19 mouse cellular contexts compared by ENCODE assay signal in genomic region chrX:161733581-161734309, GRCm38 (mm10). TPM values are rescaled to one million over a fixed set of nuclear protein-coding genes. Genes with fewer than 3 reads are reported as not detected.
DNase-seq lines count a peak whose midpoint lies in the region; ATAC-seq and TF ChIP-seq lines count a peak whose summit lies in the region.
"Had no signal": no experiment of that assay in that cellular context is flagged by ENCODE, and none has a peak within 500 bp of the region (broad histone marks: within the 10 kb centered on the region; RNA-seq: fewer than 3 reads in every experiment).

No protein-coding gene starts in this region.

- TF ChIP-seq CTCF in heart, adult 2 months (IDR thresholded peaks at IDR 0.05), result no peak
- no peak for TF ChIP-seq CTCF in hindbrain, postnatal 0 days (IDR thresholded peaks at IDR 0.05; ENCODE audit: low read depth)

- TF ChIP-seq POLR2A in heart, adult 2 months (IDR thresholded peaks at IDR 0.05; ENCODE audit: insufficient read depth, low read depth, low read length), result no peak

- H3K27ac ChIP-seq in heart, adult 2 months, result peak overlapping the region; percentile 53
- no peak overlapping the region for H3K27ac ChIP-seq in hindbrain, postnatal 0 days
- no peak overlapping the region for H3K27ac ChIP-seq in hindbrain, embryonic 10.5 days
- no peak overlapping the region for H3K27ac ChIP-seq in lung, embryonic 16.5 days (ENCODE audit: low read length)
- H3K27ac ChIP-seq: embryonic facial prominence, embryonic 13.5 days; heart, embryonic 13.5 days had no signal

- WGBS in heart, adult 2 months, result 67% methylated on average over 12 of the region's 12 CpGs
- 58% methylated on average over 12 of the region's 12 CpGs for WGBS in hindbrain, postnatal 0 days
- WGBS in hindbrain, embryonic 10.5 days, result 86% methylated on average over 12 of the region's 12 CpGs
- 55% methylated on average over 12 of the region's 12 CpGs for WGBS in lung, embryonic 16.5 days

- TF ChIP-seq EP300 in heart, adult 2 months (IDR thresholded peaks at IDR 0.05; ENCODE audit: insufficient read depth, low read depth, low read length), result no peak

- peak in 1 of 2 experiments; percentile 40 for DNase-seq in heart, adult 2 months
- DNase-seq in heart, postnatal 25 days (ENCODE audit: low spot score), result no peak
- peak; percentile 3 for DNase-seq in hindbrain, postnatal 0 days (ENCODE audit: low spot score)
- no peak for DNase-seq in hindbrain, embryonic 10.5 days (ENCODE audit: low spot score)
- DNase-seq in lung, postnatal 10 days, result no peak
- DNase-seq: adrenal gland, adult 2 months; adrenal gland, postnatal 25 days; cerebellum, adult 18-20 months; cerebellum, adult 9-11 months; cerebellum, postnatal 36 days; gastrocnemius, postnatal 10 days; heart, postnatal 4 days had no signal

- no peak overlapping the region for H3K4me2 ChIP-seq in hindbrain, postnatal 0 days (ENCODE audit: low read depth, low read length)
- no peak overlapping the region for H3K4me2 ChIP-seq in lung, embryonic 16.5 days (ENCODE audit: low read depth, low read length)
- H3K4me2 ChIP-seq: embryonic facial prominence, embryonic 13.5 days; forebrain, embryonic 15.5 days; heart, embryonic 13.5 days had no signal

- H3K4me3 ChIP-seq in heart, adult 2 months, result no peak overlapping the region
- H3K4me3 ChIP-seq in hindbrain, postnatal 0 days (ENCODE audit: low read length), result no peak overlapping the region
- no peak overlapping the region for H3K4me3 ChIP-seq in hindbrain, embryonic 10.5 days
- H3K4me3 ChIP-seq in lung, embryonic 16.5 days (ENCODE audit: low read length), result no peak overlapping the region
- H3K4me3 ChIP-seq: embryonic facial prominence, embryonic 13.5 days; forebrain, embryonic 15.5 days; heart, embryonic 13.5 days had no signal

- no peaks in the 10 kb centered on the region for H3K27me3 ChIP-seq in heart, adult 2 months (ENCODE audit: control insufficient read depth, insufficient read depth, low read length)
- H3K27me3 ChIP-seq in hindbrain, postnatal 0 days (ENCODE audit: insufficient read depth, low read length), result no peaks in the 10 kb centered on the region
- peaks cover 99% of the 10 kb centered on the region for H3K27me3 ChIP-seq in hindbrain, embryonic 10.5 days (ENCODE audit: insufficient read depth, poor library complexity, severe bottlenecking)
- H3K27me3 ChIP-seq in lung, embryonic 16.5 days (ENCODE audit: control insufficient read depth, insufficient read depth, low read depth, low read length), result no peaks in the 10 kb centered on the region; the same call in 1 of the 2 replicates
- H3K27me3 ChIP-seq: forebrain, embryonic 15.5 days had no signal

- H3K79me2 ChIP-seq in heart, adult 2 months (replicated peaks; ENCODE audit: control insufficient read depth, insufficient read depth, low read length), result no peaks in the 10 kb centered on the region

- no peak overlapping the region for H3K9ac ChIP-seq in heart, adult 2 months (ENCODE audit: low read depth, low read length)
- no peak overlapping the region for H3K9ac ChIP-seq in hindbrain, postnatal 0 days (replicated peaks; ENCODE audit: low read length)
- H3K9ac ChIP-seq in lung, embryonic 16.5 days (ENCODE audit: low read length), result no peak overlapping the region
- H3K9ac ChIP-seq: embryonic facial prominence, embryonic 13.5 days; forebrain, embryonic 15.5 days; heart, embryonic 13.5 days had no signal

- H3K9me3 ChIP-seq in hindbrain, postnatal 0 days (ENCODE audit: low read length), result no peaks in the 10 kb centered on the region
- no peaks in the 10 kb centered on the region for H3K9me3 ChIP-seq in hindbrain, embryonic 10.5 days
- H3K9me3 ChIP-seq in lung, embryonic 16.5 days (ENCODE audit: control insufficient read depth, low read length), result no peaks in the 10 kb centered on the region
- H3K9me3 ChIP-seq: embryonic facial prominence, embryonic 13.5 days; forebrain, embryonic 15.5 days; heart, embryonic 13.5 days had no signal

- H3K4me1 ChIP-seq in heart, adult 2 months (ENCODE audit: control insufficient read depth, insufficient read depth, low read length), result peaks cover 3% of the 10 kb centered on the region; the same call in 1 of the 2 replicates
- H3K4me1 ChIP-seq in hindbrain, postnatal 0 days (ENCODE audit: insufficient read depth, low read length), result no peaks in the 10 kb centered on the region
- H3K4me1 ChIP-seq in hindbrain, embryonic 10.5 days (replicated peaks), result no peaks in the 10 kb centered on the region; the same call in 1 of the 2 replicates
- no peaks in the 10 kb centered on the region; the same call in 1 of the 2 replicates for H3K4me1 ChIP-seq in lung, embryonic 16.5 days (replicated peaks; ENCODE audit: control insufficient read depth, insufficient read depth, low read length)
- H3K4me1 ChIP-seq: embryonic facial prominence, embryonic 13.5 days had no signal

- H3K36me3 ChIP-seq in heart, adult 2 months (ENCODE audit: control insufficient read depth, insufficient read depth, low read length), result no peaks in the 10 kb centered on the region
- no peaks in the 10 kb centered on the region for H3K36me3 ChIP-seq in hindbrain, postnatal 0 days (ENCODE audit: insufficient read depth, low read length)
- H3K36me3 ChIP-seq in hindbrain, embryonic 10.5 days, result no peaks in the 10 kb centered on the region
- no peaks in the 10 kb centered on the region for H3K36me3 ChIP-seq in lung, embryonic 16.5 days (ENCODE audit: control insufficient read depth, insufficient read depth, low read length)
- H3K36me3 ChIP-seq: embryonic facial prominence, embryonic 13.5 days; forebrain, embryonic 15.5 days; heart, embryonic 13.5 days had no signal

- intact Hi-C loops in heart, adult 2 months (cut with DNase I), result no loop called here
- intact Hi-C loops in heart, postnatal 25 days (cut with DNase I), result no loop called here

- ATAC-seq in hindbrain, postnatal 0 days, result no peak
- ATAC-seq in lung, embryonic 16.5 days (ENCODE audit: low read depth), result peak; percentile 62; the same call in 1 of the 2 replicates
- ATAC-seq: forebrain, embryonic 15.5 days; inflammation-experienced regulatory T-cells, adult 6 months; intestine, postnatal 0 days had no signal

RNA-seq across cellular contexts. Expression of gene Rai2, which starts 16.9 kb away (rescaled TPM):
- total RNA-seq in heart, adult 2 months (2021), result 10 to 100 TPM; 37.5 to 48.3 TPM
- 40.3 and 42.1 TPM in 2 replicates for polyA plus RNA-seq in heart, adult 2 months (2012; rRNA removed)
- total RNA-seq in heart, postnatal 25 days (2021), result 10 to 100 TPM; 32.3 to 32.9 TPM
- 11.5 and 12.3 TPM in 2 replicates for total RNA-seq in hindbrain, postnatal 0 days (2014; rRNA removed)
- polyA plus RNA-seq in hindbrain, postnatal 0 days (2015; fragmentation: Nextera tagmentation; extraction: Ambion mirVana), result 9.9 and 12.9 TPM in 2 replicates
- 3.3 and 8.4 TPM in 2 replicates for polyA plus RNA-seq in hindbrain, embryonic 10.5 days (2016; fragmentation: Nextera tagmentation; extraction: Ambion mirVana)
- 2.6 and 3.5 TPM in 2 replicates for polyA plus RNA-seq in lung, embryonic 16.5 days (2015; fragmentation: Nextera tagmentation; extraction: Ambion mirVana)
- total RNA-seq: ES-E14 had no signal
- polyA plus RNA-seq: inflammation-experienced regulatory T-cells, adult 6 months had no signal
